Mouse (Mus musculus) heart, postnatal 14 days (tissue): ENCODE results near the gene Pip4p1. TPM values are rescaled to one million over a fixed set of nuclear protein-coding genes. Genes with fewer than 3 reads are reported as not detected.
"Not testable (repeated sequence)": the region's sequence is repeated elsewhere in the genome, so short reads cannot be mapped to it uniquely, and the experiment has no call there.

Experiments used
- DNase-seq, 2 experiments: peaks; one replicate each; pipeline ENCODE4 v3.0.0; 2021 to 2022
- intact Hi-C: fragments of 180-260 bp; cut with DNase I; formaldehyde crosslinking; loops from one replicate; pipeline ENCODE4 v1.15.1; 2025
- total RNA-seq, 2 experiments: library from RNA; stranded (reverse); gene quantifications; 2 replicates each; pipeline ENCODE4 v1.2.3; 2021

Pip4p1 gene
- total RNA-seq, 2 experiments from 2014 or later = 19.2 to 21.8 TPM

DNA sequence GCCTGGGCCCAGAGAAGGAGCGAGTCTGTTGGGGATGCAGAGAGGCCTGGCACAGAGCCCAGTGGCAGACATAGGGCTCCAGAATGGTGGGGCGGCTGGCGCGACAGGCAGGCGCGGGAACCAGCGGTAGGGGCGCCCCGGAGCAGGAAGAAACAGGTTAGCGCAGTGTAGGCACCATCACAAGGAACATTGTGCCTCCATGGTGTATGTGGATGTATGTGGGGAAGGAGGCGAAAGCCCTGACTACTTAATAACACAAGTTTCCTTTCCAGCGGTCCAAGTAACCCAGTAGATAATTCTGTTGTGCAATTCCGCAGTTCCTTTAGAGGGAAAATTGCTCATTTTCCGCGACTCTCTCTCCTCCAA is 14.0 kb upstream of the Pip4p1 start:
- intact Hi-C loops = loop anchor here (2.0 kb wide), 1 partner anchor 16 kb away; no protein-coding TSS in a partner anchor
- DNase-seq = not testable (repeated sequence)

DNA sequence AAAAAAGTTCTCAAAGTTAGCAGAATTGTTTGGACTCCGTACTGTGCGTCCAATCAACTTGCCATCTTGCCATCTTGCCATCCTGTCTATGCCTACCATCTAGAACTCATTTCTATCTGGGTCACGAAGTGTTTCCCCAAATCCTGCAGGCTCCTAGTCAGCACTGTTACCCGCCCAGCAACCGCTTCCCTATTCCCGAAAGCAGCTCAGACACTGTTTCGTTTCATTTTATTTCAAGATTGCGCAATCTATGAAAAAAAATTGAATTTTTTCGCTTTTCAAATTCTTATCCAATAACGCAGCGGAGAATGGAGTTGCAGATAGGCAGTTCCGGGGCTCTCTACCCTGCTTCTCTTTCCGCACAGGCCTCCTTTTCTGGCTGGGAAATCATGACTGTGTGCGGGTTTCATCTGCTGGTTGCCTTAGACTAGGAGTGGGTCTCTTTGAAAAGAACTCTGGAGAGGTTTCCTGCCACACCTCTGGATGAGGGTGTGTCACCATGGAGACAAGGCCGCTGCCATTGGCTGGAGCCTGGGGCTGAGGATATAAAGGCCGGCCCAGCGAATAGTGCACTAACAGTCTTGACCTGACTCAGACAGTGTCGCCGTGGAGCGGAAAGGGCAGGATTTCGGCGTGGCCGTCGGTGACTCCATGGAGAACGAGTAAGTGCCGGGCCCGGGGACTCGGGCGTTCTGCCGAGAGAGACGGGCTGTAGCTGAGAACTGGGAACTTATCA is 13.4 kb upstream of the Pip4p1 start, which contains the start of gene Gm49342:
Gm49342 (plus strand) TSS at position 586 of the 736 bp plus-strand sequence.
- intact Hi-C loops = loop anchor here (2.0 kb wide), 1 partner anchor 17 kb away; no protein-coding TSS in a partner anchor
- DNase-seq = peak; percentile 93 to 94

- DNase-seq = no peak
Measured at GRCm38 (mm10) chr14:50938940-50939339, 8.3 kb upstream of the Pip4p1 start.

DNA sequence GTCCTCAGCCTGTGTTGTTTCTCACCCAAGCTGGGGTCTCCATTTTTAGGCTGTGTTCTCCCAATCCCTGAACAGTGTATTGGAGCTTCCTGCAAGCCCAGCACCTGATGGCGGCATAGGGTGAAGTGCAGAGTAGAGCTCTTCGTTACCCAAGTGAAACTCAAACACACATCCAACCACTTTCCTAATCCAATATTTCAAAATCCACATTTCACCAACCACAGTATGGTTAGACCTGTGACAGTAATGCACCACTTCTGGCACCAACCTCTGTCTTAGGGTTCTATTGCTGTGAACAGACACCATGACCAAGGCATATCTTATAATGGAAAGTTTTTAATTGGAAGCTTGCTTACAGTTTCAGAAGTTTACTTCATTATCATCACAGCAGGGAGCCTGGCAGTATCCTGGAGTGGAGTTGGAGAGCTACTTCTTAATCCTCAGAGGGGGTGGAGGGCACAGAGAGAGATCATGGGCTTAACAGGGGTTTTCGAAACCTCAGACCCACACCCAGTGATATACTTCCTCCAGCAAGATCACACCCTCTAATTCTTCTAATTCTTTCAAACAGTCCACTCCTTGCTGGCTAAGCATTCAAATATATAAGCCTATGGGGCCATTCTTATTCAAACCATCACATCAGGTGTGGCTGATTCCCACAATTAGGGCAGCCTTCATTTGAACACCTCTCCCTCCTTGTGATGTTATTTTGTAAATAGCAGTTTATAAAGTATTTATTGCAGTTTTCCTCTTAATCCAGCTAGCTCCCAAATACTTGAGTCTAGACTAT is 7.7 kb upstream of the Pip4p1 start:
- no peak for DNase-seq
- intact Hi-C loops = loop anchor here (5.0 kb wide), 1 partner anchor 126 kb away; no protein-coding TSS in a partner anchor

More at GRCm38 (mm10) chr14:50938940-50939339, 8.3 kb upstream of the Pip4p1 start:
- intact Hi-C loops = loop anchor here (5.0 kb wide), 1 partner anchor 127 kb away; no protein-coding TSS in a partner anchor

DNA sequence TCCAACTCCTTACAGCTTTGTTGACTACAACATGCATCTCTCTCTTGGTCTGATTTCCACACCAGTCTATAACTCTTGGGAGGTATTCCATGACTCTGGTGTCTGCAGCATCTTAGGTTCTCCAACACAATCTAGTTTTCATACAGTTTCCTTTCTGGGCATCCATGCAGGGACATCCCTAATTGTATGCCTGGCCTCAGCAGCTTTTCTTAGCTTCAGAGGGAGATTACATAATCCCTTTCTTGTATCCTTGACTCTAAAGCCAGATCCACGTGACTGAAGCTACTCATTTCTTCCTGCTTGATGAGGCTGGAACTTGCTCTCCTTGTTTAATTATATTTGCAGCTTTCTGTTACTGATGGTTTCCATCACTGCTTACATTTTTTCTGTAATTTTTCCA is 6.0 kb upstream of the Pip4p1 start:
- intact Hi-C loops = loop anchor here (5.0 kb wide), 1 partner anchor 124 kb away; no protein-coding TSS in a partner anchor
- DNase-seq = no peak

DNA sequence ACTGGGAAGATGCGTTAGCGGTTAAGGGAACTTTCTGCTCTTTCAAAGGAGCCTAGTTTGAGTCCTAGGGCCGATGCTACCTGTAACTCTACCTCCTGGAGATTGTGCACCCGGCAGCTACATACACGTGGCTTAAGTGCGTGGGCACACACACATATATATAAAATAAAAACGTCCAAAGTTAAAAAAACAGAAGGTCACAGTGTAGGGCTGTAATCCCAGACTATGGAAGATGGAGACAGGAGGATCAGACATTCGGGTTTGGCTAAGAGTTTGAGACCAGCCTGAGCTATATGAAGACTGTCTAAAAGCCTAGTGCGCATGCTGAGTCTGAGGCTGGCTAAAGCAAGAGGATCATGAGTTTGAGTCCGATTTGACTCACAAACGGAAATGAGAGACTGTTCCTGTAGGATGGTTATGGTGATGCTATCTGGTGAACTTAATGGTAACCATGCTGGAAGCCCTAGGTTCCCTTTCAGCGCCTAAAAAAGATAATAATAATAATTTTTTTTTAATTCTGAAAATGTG is 901 bp upstream of the Pip4p1 start:
- DNase-seq = no peak
- intact Hi-C loops = no loop called here

DNA sequence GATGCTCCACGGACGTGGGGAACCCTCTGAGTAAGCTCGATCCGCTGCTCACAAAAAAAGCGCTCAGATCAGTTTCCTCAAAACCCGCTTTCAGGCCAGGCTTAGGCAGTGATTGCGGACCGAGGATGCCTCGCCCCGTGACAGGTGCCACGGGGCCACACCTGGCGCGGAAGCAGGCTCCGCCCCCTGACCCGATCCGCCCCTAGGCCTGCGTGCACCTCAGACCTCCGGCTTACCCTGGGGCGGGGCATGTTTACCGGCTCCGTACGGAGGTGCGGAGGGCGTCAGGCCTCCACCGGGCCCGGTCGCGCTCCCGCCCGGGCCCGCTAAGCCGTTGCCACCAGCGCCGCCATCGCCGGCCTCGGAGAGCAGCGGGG is 291 bp downstream of the Pip4p1 start:
- no peak for DNase-seq
- intact Hi-C loops = no loop called here

GRCm38 (mm10) chr14:50929951-50930350 is 705 bp downstream of the Pip4p1 start:
- intact Hi-C loops = loop anchor here (5.0 kb wide), 2 partner anchors 58 to 123 kb away; partner anchors contain the start of genes Ccnb1ip1, Parp2 and Tep1
- no peak for DNase-seq

GRCm38 (mm10) chr14:50927366-50927765 is 3.3 kb downstream of the Pip4p1 start:
- DNase-seq = no peak
- intact Hi-C loops = loop anchor here (5.0 kb wide), 2 partner anchors 55 to 120 kb away; partner anchors contain the start of genes Ccnb1ip1, Parp2 and Tep1

GRCm38 (mm10) chr14:50925111-50925920 is 5.3 kb downstream of the Pip4p1 start:
- intact Hi-C loops = loop anchor here (5.0 kb wide), 2 partner anchors 53 to 118 kb away; partner anchors contain the start of genes Ccnb1ip1, Parp2 and Tep1
- no peak for DNase-seq

DNA sequence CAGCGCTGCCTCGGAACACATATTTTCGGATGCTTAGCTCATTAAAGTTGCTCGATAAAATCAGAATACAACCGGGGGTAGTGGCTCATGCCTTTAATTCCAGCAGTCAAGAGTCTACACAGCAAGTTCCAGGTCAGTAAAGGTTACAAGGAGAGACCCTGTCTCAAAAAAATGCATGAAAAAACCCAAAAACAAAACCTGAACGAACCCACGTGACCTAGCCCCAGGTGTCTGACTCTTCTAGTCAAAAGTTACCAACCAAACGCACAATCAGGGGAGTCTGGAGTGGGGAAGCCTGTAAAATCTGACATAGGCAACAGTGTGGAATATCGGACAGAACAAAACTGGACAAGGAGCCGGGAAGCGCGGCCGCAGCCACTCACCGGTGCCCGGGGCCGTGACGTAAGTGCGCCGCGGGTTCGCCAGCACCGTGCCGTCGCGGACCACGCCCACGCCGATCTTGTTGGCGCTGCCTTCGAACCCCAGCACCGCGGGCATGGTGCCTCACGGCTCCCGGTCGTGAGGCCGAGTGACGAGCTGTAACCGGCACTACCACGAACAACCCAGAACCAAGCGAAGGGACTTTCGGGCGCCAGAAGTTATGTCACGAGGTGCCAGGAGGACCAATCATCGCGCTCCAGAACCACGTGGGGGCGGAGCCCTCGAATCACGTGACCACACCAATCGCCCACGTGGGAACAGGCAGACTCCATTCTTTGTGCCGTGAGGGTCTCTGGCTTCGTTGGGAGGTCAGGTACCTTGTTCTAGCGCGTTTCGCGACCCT is 6.2 kb downstream of the Pip4p1 start, which contains the start of the genes Osgep and Apex1:
Osgep (minus strand) TSS at position 613 of the 784 bp plus-strand sequence.
Apex1 (plus strand) TSS at position 688 of the 784 bp plus-strand sequence.
- DNase-seq = peak; percentile 92 to 93
- intact Hi-C loops = loop anchor here (5.0 kb wide), 3 partner anchors 52 to 138 kb away; partner anchors contain the start of genes Ccnb1ip1, Parp2 and Tep1

DNA sequence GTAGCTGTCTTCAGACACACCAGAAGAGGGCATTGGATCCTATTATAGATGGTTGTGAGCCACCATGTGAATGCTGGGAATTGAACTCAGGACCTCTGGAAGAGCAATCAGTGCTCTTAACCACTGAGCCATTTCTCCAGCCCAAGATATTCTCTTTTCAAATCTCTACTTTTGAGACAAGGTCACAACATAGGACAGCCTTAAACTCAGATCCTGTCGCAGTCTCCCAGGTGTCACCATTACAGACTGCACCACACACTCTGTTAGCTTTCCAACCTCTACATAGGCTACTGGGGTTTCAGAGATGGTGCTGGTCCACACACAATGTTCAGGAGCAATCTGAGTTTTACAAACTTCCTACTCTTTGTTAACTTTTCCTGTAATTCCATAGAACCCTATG is 7.2 kb downstream of the Pip4p1 start:
- not testable (repeated sequence) for DNase-seq
- intact Hi-C loops = loop anchor here (5.0 kb wide), 1 partner anchor 139 kb away; no protein-coding TSS in a partner anchor

GRCm38 (mm10) chr14:50911356-50911755 is 19.3 kb downstream of the Pip4p1 start:
- intact Hi-C loops = no loop called here
- no peak for DNase-seq

GRCm38 (mm10) chr14:50908126-50908525 is 22.5 kb downstream of the Pip4p1 start:
- intact Hi-C loops = no loop called here
- no peak for DNase-seq

GRCm38 (mm10) chr14:50905327-50905726 is 25.3 kb downstream of the Pip4p1 start:
- DNase-seq, intact Hi-C loops: not testable (repeated sequence)

DNA sequence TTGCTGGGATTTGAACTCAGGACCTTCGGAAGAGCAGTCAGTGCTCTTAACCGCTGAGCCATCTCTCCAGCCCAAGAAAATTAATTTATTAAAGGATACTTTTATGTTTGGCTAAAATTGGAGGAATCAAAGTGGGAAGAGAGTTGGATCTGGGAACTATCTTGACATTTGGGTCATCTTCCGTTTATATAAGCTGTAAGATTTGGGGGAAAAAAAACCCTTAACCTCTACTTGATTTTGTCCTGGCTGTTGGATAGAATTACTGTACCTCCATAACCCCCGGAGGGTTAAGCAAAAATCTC is 25.9 kb downstream of the Pip4p1 start:
- no peak for DNase-seq
- intact Hi-C loops = no loop called here

GRCm38 (mm10) chr14:50903973-50904827 is 26.5 kb downstream of the Pip4p1 start:
- intact Hi-C loops = no loop called here
- DNase-seq = peak; percentile 30 to 35

GRCm38 (mm10) chr14:50897992-50898391 is 32.7 kb downstream of the Pip4p1 start:
- intact Hi-C loops, DNase-seq: not testable (repeated sequence)
